Mouse (Mus musculus) midbrain, embryonic 12.5 days (tissue): Measurements from ENCODE around the gene Igf2bp2. TPM values are rescaled to one million over a fixed set of nuclear protein-coding genes. Genes with fewer than 3 reads are reported as not detected.

Experiments used
- polyA plus RNA-seq: library from polyadenylated mRNA; unstranded; fragments of >200 nt; fragmentation: Nextera tagmentation; extraction: Ambion mirVana; gene quantifications from 2 replicates; pipeline ENCODE4 v1.2.1, GENCODE M21; 2016

Igf2bp2 gene
- polyA plus RNA-seq, 1 experiment from 2014 or later = 72.5 TPM

Other genes starting within 250 kb of the Igf2bp2 start
- gene Tmem41a, start 215.7 kb downstream of the Igf2bp2 start, polyA plus RNA-seq = 26.7 and 29.9 TPM in 2 replicates
- 0.25 and 0.40 TPM in 2 replicates for gene Liph, start 167.6 kb downstream of the Igf2bp2 start, polyA plus RNA-seq
- 66.0 and 66.6 TPM in 2 replicates for gene Senp2, start 153.8 kb downstream of the Igf2bp2 start, polyA plus RNA-seq
- 417 and 418 TPM in 2 replicates for gene Tra2b, start 102.7 kb upstream of the Igf2bp2 start, polyA plus RNA-seq